Mouse (Mus musculus) forebrain, postnatal 0 days (tissue): ENCODE measurements around the gene 1810024B03Rik. TPM values are rescaled to one million over a fixed set of nuclear protein-coding genes. Genes with fewer than 3 reads are reported as not detected.
A peak's percentile ranks its signal among the peaks of the same experiment; 100 is the strongest.

Experiments used
- ATAC-seq: fragments of 200-750 bp; cut with Nextera tagmentation; 2 replicates; pipeline ENCODE4 v1.8.0; 2017; ENCODE audit warnings: mild to moderate bottlenecking, moderate library complexity
- DNase-seq: peaks from one replicate; pipeline ENCODE4 v3.0.0-alpha.2; 2015
- H3K27ac ChIP-seq: fragments of 300-500 bp; sonication (generic); 2 replicates; pipeline ENCODE4 v1.5.1; 2014; ENCODE audit warnings: low read depth, mild to moderate bottlenecking, antibody characterized with exemption, low read length, moderate library complexity, mixed read lengths
- H3K27me3 ChIP-seq: fragments of 300-500 bp; sonication (generic); 2 replicates; pipeline ENCODE4 v1.6.1; 2014; ENCODE audit warnings: mild to moderate bottlenecking, low read length, mixed read lengths; ENCODE audit not compliant: insufficient read depth
- H3K36me3 ChIP-seq: fragments of 300-500 bp; sonication (generic); 2 replicates; pipeline ENCODE4 v1.6.1; 2014; ENCODE audit warnings: mild to moderate bottlenecking, moderate library complexity; ENCODE audit not compliant: insufficient read depth
- H3K4me1 ChIP-seq: fragments of 300-500 bp; sonication (generic); 2 replicates; pipeline ENCODE4 v1.6.1; 2014; ENCODE audit warnings: antibody characterized with exemption; ENCODE audit not compliant: insufficient read depth
- H3K4me2 ChIP-seq: fragments of 300-500 bp; sonication (generic); 2 replicates; pipeline ENCODE4 v1.6.1; 2014; ENCODE audit warnings: low read depth, mild to moderate bottlenecking, moderate library complexity
- H3K4me3 ChIP-seq: fragments of 300-500 bp; sonication (generic); 2 replicates; pipeline ENCODE4 v1.5.1; 2014; ENCODE audit warnings: low read depth, low read length, mixed read lengths
- H3K9ac ChIP-seq: fragments of 300-500 bp; sonication (generic); 2 replicates; pipeline ENCODE4 v1.6.1; 2014; ENCODE audit warnings: mild to moderate bottlenecking
- H3K9me3 ChIP-seq: fragments of 300-500 bp; sonication (generic); 2 replicates; pipeline ENCODE4 v1.6.1; 2016; ENCODE audit warnings: low read length
- CTCF ChIP-seq: sonication (generic); IDR thresholded peaks from 2 replicates; pipeline ENCODE4 v1.5.1; 2016; ENCODE audit warnings: antibody characterized with exemption, control low read depth, low read depth
- WGBS: fragments of 180-500 bp; shearing (Covaris S2); extraction: QIAGEN DNeasy Blood & Tissue Kit; methylation state at CpG from one replicate; pipeline ENCODE4 v1.1.7; 2014; 5-methylcytosine and 5-hydroxymethylcytosine counted together
- polyA plus RNA-seq: library from polyadenylated mRNA; unstranded; fragments of >200 nt; fragmentation: Nextera tagmentation; extraction: Ambion mirVana; gene quantifications from 2 replicates; pipeline ENCODE4 v1.2.1, GENCODE M21; 2015
- total RNA-seq: library from RNA; depleted of rRNA; stranded (reverse); fragments of >200 nt; gene quantifications from 2 replicates; pipeline ENCODE4 v1.2.3, GENCODE M21; 2014; rRNA removed

1810024B03Rik gene
- total and polyA plus RNA-seq, 2 experiments from 2014 or later, result 0.48 to 0.96 TPM

DNA sequence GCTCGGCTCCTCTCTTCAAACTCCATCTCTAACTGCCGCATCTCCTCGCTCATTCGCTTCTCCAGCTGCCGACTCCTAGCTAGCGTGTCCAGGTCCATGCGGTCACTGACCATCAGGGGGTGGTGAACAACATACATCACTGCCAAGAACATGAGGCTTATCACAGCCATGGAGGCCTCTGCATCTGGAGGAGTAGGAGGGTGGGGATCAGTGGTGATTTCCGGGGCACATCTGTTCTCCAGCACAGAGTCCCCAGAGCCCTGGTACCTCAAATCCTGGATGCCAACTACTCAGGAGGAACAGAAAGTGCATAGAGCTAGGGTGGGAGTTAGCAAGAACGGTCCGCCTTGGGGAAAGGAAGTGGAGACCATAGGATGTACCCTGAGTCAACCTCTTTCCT is 66.0 kb downstream of the 1810024B03Rik start:
- no peak overlapping the region for H3K27ac ChIP-seq
- peak overlapping the region; percentile 89; the same call in 1 of the 2 replicates for H3K4me2 ChIP-seq
- no peaks in the 10 kb centered on the region for H3K27me3 ChIP-seq
- ATAC-seq (no peak), DNase-seq (no peak)
- no peak for TF ChIP-seq CTCF
- H3K36me3 ChIP-seq, result 0 out of 2 replicates have a peak, but pooled peaks cover 5% of the 10 kb centered on the region
- 89% methylated on average over 10 of the region's 10 CpGs for WGBS
- H3K4me1 ChIP-seq, result peaks cover 5% of the 10 kb centered on the region
- no peaks in the 10 kb centered on the region for H3K9me3 ChIP-seq
- H3K9ac ChIP-seq, result no peak overlapping the region
- H3K4me3 ChIP-seq, result no peak overlapping the region

- H3K4me1 ChIP-seq, result peaks cover 5% of the 10 kb centered on the region
- 0 out of 2 replicates have a peak, but pooled peaks cover 5% of the 10 kb centered on the region for H3K36me3 ChIP-seq
- no peak for DNase-seq
- no peak overlapping the region for H3K27ac ChIP-seq
- H3K9me3 ChIP-seq, result no peaks in the 10 kb centered on the region
- no peak for ATAC-seq
- no peak overlapping the region for H3K9ac ChIP-seq
- H3K27me3 ChIP-seq, result no peaks in the 10 kb centered on the region
- H3K4me2 ChIP-seq, result no peak overlapping the region
- 93% methylated on average over 7 of the region's 7 CpGs for WGBS
- no peak overlapping the region for H3K4me3 ChIP-seq
- TF ChIP-seq CTCF, result no peak
Measured at GRCm38 (mm10) chr2:127140011-127140410, 68.1 kb downstream of the 1810024B03Rik start.

GRCm38 (mm10) chr2:127139605-127140004 is 68.5 kb downstream of the 1810024B03Rik start:
- H3K27ac ChIP-seq, result no peak overlapping the region
- H3K4me3 ChIP-seq, result no peak overlapping the region
- H3K9ac ChIP-seq, result no peak overlapping the region
- H3K27me3 ChIP-seq, result no peaks in the 10 kb centered on the region
- no peak for DNase-seq
- peak; percentile 18; the same call in 1 of the 2 replicates for TF ChIP-seq CTCF
- 100% methylated on average over 1 of the region's 1 CpGs for WGBS
- H3K4me1 ChIP-seq, result peaks cover 5% of the 10 kb centered on the region
- no peak for ATAC-seq
- no peaks in the 10 kb centered on the region for H3K9me3 ChIP-seq
- H3K4me2 ChIP-seq, result no peak overlapping the region
- H3K36me3 ChIP-seq, result 0 out of 2 replicates have a peak, but pooled peaks cover 5% of the 10 kb centered on the region

DNA sequence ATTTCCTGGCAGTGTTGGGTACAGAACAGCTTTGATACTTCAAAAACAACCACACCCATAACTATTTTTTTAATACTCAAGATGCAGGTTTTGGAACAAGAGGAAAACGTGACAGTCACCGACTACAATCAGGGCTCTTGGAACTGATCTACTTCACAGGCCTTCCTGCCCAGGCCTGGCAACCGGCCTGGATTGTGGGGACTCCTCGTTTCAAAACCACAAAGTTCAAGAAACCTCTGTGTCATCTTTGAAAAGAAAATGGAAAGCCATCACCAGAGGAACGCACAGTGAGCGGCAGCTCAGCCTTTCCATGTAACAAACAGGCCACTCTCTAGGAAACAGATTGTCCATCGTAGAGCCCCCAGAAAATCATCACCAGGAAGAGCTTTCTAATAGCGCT is 69.0 kb downstream of the 1810024B03Rik start:
- ATAC-seq (no peak), DNase-seq (no peak)
- no peaks in the 10 kb centered on the region for H3K9me3 ChIP-seq
- H3K36me3 ChIP-seq, result 0 out of 2 replicates have a peak, but pooled peaks cover 5% of the 10 kb centered on the region
- TF ChIP-seq CTCF, result no peak
- no peak overlapping the region for H3K27ac ChIP-seq
- peaks cover 10% of the 10 kb centered on the region for H3K4me1 ChIP-seq
- no peak overlapping the region for H3K9ac ChIP-seq
- WGBS, result 88% methylated on average over 8 of the region's 8 CpGs
- no peak overlapping the region for H3K4me2 ChIP-seq
- H3K4me3 ChIP-seq, result no peak overlapping the region
- no peaks in the 10 kb centered on the region for H3K27me3 ChIP-seq

DNA sequence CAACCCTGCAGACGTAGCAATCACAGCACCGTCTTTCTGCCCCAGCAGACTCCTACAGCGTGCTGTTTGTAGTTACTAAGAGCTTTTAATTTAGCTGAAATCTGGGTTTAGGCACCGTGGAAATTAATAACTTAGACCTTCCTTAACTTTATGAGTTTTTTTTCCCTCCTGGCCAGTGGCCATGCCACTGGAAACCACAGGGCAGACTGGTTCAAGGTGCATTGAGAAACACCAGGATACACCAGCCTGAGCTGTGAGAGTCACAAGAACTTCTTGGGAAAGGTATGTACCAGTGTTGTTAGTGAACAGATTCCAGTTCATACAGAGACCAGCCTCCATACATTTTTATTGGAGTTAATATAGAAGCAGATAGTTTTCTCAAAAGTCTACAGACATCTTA is 69.6 kb downstream of the 1810024B03Rik start:
- Histone ChIP-seq H3K27ac (no peak overlapping the region), H3K4me2 (no peak overlapping the region), H3K9ac (no peak overlapping the region), H3K36me3 (0 out of 2 replicates have a peak, but pooled peaks cover 5% of the 10 kb centered on the region), H3K4me3 (no peak overlapping the region), H3K27me3 (no peaks in the 10 kb centered on the region), H3K9me3 (no peaks in the 10 kb centered on the region), H3K4me1 (peaks cover 11% of the 10 kb centered on the region)
- 81% methylated on average over 4 of the region's 4 CpGs for WGBS
- ATAC-seq, result no peak
- no peak for TF ChIP-seq CTCF
- no peak for DNase-seq

DNA sequence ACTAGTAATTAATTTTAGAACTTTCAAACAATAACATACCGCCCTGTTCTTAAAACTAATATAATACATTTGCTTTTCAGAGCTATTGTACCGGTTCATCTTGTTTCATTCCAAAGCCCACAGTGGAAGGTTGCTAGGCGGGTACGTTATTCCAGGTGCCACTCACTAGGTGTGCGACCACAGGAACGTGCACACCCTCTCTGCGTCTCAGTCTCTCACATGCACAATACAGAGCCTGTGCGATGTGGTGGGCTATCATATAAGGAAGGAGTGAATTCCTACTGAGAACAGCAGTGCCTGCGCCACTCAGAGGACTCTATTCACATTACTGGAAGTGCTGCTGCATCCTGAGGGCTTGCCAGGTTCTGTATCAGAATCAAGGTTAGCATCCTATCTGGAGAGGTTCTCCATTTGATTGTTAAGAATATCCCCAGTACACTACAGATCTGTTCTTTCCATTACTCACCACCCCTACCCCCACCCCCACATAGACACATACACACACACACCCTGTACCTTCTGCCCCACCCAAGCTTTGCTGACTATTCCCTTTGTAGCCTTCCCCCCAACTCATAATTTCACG is 70.2 kb downstream of the 1810024B03Rik start:
- H3K4me3 ChIP-seq, result no peak overlapping the region
- no peaks in the 10 kb centered on the region for H3K9me3 ChIP-seq
- no peak overlapping the region for H3K4me2 ChIP-seq
- ATAC-seq, result no peak
- H3K36me3 ChIP-seq, result 0 out of 2 replicates have a peak, but pooled peaks cover 5% of the 10 kb centered on the region
- no peak for DNase-seq
- 73% methylated on average over 10 of the region's 10 CpGs for WGBS
- no peak overlapping the region for H3K27ac ChIP-seq
- no peak overlapping the region for H3K9ac ChIP-seq
- H3K4me1 ChIP-seq, result peaks cover 15% of the 10 kb centered on the region
- TF ChIP-seq CTCF, result no peak
- no peaks in the 10 kb centered on the region for H3K27me3 ChIP-seq

- Histone ChIP-seq H3K9ac (no peak overlapping the region), H3K4me2 (no peak overlapping the region), H3K27ac (no peak overlapping the region), H3K4me1 (peaks cover 11% of the 10 kb centered on the region; the same call in 1 of the 2 replicates), H3K27me3 (no peaks in the 10 kb centered on the region), H3K9me3 (no peaks in the 10 kb centered on the region), H3K36me3 (0 out of 2 replicates have a peak, but pooled peaks cover 5% of the 10 kb centered on the region), H3K4me3 (no peak overlapping the region)
- TF ChIP-seq CTCF, result no peak
- DNase-seq (peak; percentile 49), ATAC-seq (no peak)
- WGBS, result 8% methylated on average over 5 of the region's 5 CpGs
Measured at GRCm38 (mm10) chr2:127136979-127137378, 71.1 kb downstream of the 1810024B03Rik start.

Other genes starting within 250 kb of the 1810024B03Rik start
- 17.1 and 18.7 TPM in 2 replicates for gene Ap4e1, start 199.6 kb downstream of the 1810024B03Rik start, total RNA-seq
- 2.9 and 5.8 TPM in 2 replicates for gene Ap4e1, start 199.6 kb downstream of the 1810024B03Rik start, polyA plus RNA-seq
- 13.8 and 20.7 TPM in 2 replicates for gene Blvra, start 137.6 kb downstream of the 1810024B03Rik start, total RNA-seq
- gene Blvra, start 137.6 kb downstream of the 1810024B03Rik start, polyA plus RNA-seq, result 29.4 and 32.6 TPM in 2 replicates
- 8.0 and 10.9 TPM in 2 replicates for gene Ncaph, start 74.3 kb downstream of the 1810024B03Rik start, total RNA-seq
- gene Ncaph, start 74.3 kb downstream of the 1810024B03Rik start, polyA plus RNA-seq, result 10.8 and 11.0 TPM in 2 replicates
- gene Itpripl1, start 64.8 kb downstream of the 1810024B03Rik start, total RNA-seq, result 11.0 and 16.9 TPM in 2 replicates
- 15.5 and 16.0 TPM in 2 replicates for gene Itpripl1, start 64.8 kb downstream of the 1810024B03Rik start, polyA plus RNA-seq
- gene Snrnp200, start 106 bp upstream of the 1810024B03Rik start, total RNA-seq, result 88.8 and 111 TPM in 2 replicates
- gene Snrnp200, start 106 bp upstream of the 1810024B03Rik start, polyA plus RNA-seq, result 27.8 and 32.6 TPM in 2 replicates
- gene Ciao1, start 39.5 kb upstream of the 1810024B03Rik start, total RNA-seq, result 32.8 and 50.3 TPM in 2 replicates
- 27.8 and 33.1 TPM in 2 replicates for gene Ciao1, start 39.5 kb upstream of the 1810024B03Rik start, polyA plus RNA-seq
- 85.2 and 94.4 TPM in 2 replicates for gene Tmem127, start 39.6 kb upstream of the 1810024B03Rik start, total RNA-seq
- gene Tmem127, start 39.6 kb upstream of the 1810024B03Rik start, polyA plus RNA-seq, result 61.6 and 74.6 TPM in 2 replicates
- gene Stard7, start 61.9 kb upstream of the 1810024B03Rik start, total RNA-seq, result 178 and 203 TPM in 2 replicates
- 89.3 and 110 TPM in 2 replicates for gene Stard7, start 61.9 kb upstream of the 1810024B03Rik start, polyA plus RNA-seq
- 10.0 and 13.9 TPM in 2 replicates for gene Dusp2, start 127.9 kb upstream of the 1810024B03Rik start, total RNA-seq
- 19.1 and 20.2 TPM in 2 replicates for gene Dusp2, start 127.9 kb upstream of the 1810024B03Rik start, polyA plus RNA-seq
- gene Astl, start 130.4 kb upstream of the 1810024B03Rik start, total RNA-seq, result not detected in 2 replicates
- not detected in 2 replicates for gene Astl, start 130.4 kb upstream of the 1810024B03Rik start, polyA plus RNA-seq
- gene Adra2b, start 154.9 kb upstream of the 1810024B03Rik start, total RNA-seq, result 0.46 and 0.67 TPM in 2 replicates
- 0.38 and 0.80 TPM in 2 replicates for gene Adra2b, start 154.9 kb upstream of the 1810024B03Rik start, polyA plus RNA-seq
- 0.38 TPM in 1 of 2 replicates, not detected in the other for gene Gpat2, start 216.9 kb upstream of the 1810024B03Rik start, total RNA-seq
- gene Gpat2, start 216.9 kb upstream of the 1810024B03Rik start, polyA plus RNA-seq, result 0.06 and 0.11 TPM in 2 replicates
- 26.3 and 28.8 TPM in 2 replicates for gene Fahd2a, start 236.3 kb upstream of the 1810024B03Rik start, total RNA-seq
- 27.1 and 27.4 TPM in 2 replicates for gene Fahd2a, start 236.3 kb upstream of the 1810024B03Rik start, polyA plus RNA-seq